Mouse (Mus musculus) gastrocnemius, adult 8-10 months (tissue): ENCODE data around the gene Slc16a5. TPM values are rescaled to one million over a fixed set of nuclear protein-coding genes. Genes with fewer than 3 reads are reported as not detected.

ENCODE experiments used
- DNase-seq, 2 experiments: peaks; one replicate each; pipeline ENCODE4 v3.0.0; 2022; ENCODE audit warnings: low spot score in 2 of 2
- total RNA-seq, 4 experiments: library from RNA; stranded (reverse); gene quantifications; 2 replicates each; pipeline ENCODE4 v1.2.4; 2022

Slc16a5 gene
- not detected for total RNA-seq

DNA sequence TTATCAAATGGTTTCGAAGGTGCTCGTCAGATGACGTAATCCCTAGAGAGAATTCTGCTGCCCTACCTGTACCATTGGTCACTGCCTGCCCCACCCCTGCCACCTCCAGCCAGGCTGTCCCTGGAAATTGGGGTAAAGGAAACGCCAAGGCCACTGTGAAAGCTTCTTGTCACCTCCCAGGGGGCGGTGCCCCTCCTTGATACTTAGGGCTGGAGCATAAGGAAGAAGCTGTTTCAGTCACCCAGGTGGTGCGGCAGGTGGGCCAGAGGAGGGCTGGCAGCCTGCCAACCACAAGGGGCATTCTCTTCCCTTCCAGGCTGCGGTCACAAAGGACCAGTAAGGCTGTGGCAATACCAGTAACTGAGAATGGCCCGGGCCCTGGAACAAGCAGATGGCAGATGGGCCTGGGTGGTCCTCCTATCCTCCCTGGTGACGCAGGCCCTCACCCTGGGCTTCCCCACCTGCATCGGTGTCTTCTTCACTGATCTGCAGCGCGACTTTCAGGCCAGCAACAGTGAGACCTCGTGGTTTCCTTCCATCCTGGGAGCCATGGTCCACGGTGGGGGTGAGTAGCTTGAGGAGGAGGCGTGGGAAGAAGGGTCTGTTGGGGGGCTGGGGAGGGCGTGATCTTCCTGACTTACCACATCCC, at the start of gene Slc16a5:
Slc16a5 (plus strand) TSS at position 232 of the 649 bp plus-strand sequence.
- no peak for DNase-seq

DNA sequence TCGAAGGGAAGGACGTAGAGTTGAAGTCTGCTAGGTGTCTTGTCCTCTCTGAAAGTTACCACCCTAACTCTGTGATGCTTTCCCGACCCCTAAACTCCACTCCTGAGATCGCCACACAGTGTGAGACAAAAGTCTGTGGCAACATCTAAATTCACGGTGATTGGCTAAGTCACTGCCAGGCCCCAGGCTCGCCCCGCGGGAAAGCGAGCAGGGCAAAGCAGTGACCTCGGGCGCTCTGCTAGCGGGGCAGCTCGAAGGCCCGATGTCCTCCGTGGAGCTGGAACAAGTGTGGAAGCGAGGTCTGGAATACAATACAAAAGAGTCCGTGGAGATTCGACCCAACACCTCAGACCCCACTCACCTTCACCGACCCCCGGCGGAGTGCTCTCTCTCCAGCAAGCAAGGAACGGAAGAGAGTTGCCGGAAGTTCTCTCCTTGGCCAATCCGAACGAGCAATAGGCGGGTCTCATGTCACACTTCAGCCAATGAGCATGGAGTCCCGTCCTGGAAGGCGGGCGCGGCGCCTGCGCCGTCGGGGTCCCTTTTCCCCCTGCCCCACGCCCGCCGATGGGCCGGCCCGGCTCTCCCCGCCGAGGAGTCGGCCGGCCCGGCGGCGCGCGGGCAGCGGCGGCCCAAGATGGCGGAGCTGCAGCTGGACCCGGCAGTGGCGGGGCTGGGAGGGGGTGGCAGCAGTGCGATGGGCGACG, 42.6 kb upstream of the Slc16a5 start, which contains the start of the genes Atp5h and Kctd2:
Atp5h (minus strand) TSS at position 432 of the 707 bp plus-strand sequence.
Kctd2 (plus strand) TSS at position 598 of the 707 bp plus-strand sequence.
- peak; percentile 90 to 94 for DNase-seq

DNA sequence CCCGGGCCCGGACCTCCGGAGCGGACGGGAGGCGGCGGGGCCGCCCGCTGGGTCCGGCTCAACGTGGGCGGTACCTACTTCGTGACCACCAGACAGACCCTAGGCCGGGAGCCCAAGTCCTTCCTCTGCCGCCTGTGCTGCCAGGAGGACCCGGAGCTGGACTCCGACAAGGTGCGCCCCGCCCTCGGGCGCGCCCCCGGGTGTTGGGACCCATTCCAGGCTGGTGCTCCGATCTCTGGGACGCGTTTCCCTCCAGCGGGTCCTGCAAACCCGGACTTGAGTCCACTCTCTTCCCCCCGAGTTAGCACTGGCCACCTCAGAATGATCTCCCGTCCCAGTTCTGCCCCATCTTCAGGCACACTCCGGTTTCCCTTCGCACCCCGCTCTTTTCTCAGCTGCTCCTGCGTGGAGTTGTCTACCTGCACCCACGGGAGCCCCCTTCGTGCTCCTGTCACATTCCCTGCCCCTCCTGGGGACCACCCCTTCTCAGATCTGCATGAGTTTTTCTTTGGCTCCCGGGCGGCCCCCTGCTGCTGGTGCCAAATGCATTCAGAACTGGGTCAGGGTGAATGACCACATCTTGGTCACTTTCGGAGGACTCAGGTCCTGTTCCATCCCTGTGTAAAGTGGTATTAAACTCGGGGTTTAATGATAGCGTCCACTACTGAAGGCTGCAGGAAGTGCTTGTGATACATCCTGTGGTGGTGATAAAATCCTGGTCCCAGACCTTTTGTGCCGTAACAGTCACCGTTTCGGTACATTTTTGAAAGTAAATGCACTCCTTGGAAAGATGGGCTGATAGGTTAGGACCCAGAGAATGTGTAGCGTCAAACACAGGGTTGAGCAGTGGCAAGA, 41.7 kb upstream of the Slc16a5 start:
- peak; percentile 33 to 51 for DNase-seq

DNA sequence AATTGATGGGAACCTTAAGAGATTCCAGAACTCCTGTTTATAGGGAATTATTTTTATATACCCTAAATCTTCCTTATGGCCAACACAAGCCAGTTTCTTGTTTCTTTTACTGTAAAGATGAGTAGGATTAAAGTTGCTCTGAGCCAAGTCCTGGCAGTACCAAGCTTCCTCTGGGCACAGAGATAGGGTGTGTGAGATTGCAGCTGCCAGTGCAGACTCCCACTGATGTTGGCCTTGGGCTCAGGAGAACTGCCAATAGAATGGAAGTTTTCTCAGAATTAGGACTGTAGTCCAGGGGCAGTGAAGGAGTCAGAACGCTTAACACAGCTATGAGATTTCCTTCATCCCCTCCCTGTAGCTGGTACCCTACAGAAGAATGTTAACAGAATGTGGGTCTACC, 40.9 kb upstream of the Slc16a5 start:
- DNase-seq: no peak

DNA sequence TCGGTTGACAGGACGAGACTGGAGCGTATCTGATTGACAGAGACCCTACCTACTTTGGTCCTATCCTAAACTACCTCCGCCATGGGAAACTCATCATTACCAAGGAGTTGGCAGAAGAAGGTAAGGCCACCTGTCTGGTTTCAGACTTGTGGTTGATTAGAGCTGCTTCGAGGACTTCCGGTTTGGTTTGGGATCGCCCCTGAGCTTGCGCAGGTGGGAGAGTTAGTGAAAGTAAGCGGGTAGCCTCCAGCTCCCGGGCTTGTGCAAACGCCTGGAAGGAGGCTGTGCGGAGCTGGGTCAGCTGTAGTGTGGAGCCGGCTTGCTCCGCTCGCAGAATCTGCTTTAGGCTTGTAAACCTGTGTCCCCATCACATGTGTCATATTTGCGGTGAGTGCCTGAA, 40.3 kb upstream of the Slc16a5 start:
- DNase-seq: no peak

DNA sequence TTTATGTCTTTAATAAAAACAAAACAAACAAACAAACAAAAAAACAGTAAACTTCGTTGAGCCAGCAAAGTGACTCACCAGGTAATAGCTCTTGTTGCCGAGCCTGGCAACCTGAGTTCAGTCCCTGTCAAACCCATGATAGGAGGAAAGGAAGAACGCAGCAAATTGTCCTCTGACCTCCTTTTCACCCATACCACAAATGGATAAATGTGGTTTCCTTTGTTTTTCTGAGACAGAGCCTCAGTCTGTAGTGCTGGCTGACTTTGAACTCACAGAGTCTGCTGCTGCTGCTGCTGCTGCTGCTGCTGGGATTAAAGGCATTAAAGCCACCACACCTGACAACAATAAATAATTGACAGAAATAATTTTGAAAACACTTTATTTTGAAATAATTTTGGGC, 39.2 kb upstream of the Slc16a5 start:
- no peak for DNase-seq

DNA sequence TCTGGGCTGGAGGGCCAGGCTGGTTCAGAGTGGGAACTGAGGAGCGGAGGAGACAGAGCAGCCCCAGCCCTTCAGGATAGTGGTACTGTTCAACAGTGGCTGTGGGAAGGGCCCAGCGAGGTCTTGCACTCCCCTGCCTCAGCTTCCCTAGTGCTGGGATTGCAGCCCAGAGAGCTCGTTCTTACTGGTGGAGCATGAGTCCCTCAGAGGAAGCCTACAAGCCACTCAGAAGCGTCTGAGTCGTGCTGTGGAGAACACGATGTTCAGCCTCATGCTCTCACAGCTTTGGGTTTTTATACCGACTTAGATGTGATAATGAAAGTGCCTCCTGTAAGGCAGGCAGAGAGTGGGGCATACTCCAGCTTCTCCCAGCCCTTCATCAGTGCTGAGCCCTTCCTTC, 37.6 kb upstream of the Slc16a5 start:
- no peak for DNase-seq

DNA sequence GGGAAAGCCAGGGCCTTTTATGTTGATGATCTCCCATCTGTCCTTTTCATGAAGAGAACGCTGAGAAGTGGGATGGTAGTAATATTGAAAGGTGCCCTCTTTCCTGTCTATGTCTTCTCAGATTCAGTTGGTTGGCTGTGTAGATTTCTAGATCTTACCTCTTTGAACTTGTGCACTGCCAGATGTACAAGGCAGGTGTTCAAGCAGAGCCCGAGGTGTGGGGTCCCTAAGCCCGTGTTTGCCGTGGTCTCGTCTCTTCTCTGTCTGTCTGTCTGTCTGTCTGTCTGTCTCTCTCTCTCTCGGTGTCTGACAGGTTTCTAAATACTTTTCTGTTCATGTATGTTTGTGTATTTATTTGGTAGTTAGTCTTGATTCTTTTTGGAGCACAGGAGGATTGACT, 36.6 kb upstream of the Slc16a5 start:
- no peak for DNase-seq

DNA sequence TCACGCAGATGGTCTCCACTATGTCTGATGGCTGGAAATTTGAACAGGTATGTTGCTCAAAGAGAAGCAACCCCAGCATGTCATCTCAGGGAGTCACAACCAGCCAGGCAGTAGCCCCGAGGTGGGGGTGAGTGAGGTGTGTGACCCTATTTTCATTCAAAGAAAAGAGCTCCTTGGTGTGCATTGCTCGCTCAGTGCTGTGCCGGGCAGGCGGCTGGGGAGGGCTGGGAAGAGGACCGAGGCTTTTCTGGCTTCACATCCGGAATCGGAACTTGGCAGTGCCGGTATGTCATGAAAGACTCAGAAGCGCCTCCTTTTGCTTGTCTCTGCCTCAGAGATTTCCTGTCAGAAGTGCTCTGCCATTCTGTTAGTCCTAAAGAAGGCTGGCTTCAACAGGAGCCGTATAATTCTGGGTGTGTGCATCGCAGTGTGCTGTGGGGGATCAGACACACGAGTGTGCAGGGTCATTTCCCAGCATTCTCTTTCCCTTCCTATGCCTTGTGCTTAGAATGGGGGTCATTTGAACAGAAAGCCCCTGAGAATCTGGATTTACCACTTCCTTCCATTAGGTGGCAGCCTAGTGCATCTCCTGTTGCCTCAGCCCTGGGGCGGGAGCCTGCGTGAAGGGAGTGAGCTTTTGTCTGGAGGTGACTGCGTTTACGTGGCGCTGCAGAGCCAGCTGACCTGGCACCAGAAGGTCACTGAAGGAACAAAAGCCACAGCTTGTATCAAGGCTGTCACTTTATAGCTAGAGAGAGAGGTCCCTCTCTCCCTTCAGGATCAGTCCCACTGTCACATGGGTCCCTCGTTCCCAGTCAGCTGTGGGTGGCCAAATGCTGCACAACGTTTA, 34.6 kb upstream of the Slc16a5 start:
- DNase-seq: peak; percentile 28 to 41

DNA sequence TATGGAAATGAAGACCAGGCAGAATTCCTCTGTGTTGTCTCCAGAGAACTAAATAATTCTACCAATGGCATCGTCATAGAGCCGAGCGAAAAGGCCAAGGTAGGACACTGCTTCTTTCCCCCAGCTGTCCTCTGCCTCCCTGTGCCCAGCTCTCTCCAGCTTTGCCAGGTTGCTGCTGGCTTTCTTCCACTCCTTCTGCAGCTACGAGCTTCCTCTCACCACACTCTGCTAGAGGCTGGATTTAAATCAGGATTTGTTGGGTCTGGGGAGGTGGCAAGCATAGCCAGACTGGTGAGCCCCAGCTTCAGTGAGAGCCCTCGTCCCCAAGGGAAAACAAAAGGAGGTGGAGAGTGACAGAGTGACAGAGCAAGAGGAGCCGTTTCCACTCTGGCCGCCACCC, 33.0 kb upstream of the Slc16a5 start:
- no peak for DNase-seq

DNA sequence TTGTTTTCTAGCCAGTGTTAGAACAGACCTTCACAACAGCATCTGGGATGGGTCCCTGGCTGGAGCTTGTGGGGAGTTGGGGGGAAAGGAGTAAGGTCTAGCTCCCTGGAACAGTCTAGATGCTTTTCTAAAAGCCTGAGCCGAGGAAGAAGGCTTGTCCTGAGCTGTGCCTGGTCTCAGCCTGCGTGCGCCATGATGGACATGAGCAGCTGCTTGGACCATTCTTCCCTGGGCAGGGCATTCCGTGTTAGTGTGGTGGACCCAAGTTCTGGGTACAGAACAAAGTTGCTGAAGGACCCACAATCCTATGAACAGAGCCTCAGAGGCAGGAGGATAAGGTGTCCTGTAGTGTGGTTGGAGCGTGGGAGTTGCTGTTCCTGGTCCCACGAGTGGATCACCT, 31.7 kb upstream of the Slc16a5 start:
- DNase-seq: no peak

DNA sequence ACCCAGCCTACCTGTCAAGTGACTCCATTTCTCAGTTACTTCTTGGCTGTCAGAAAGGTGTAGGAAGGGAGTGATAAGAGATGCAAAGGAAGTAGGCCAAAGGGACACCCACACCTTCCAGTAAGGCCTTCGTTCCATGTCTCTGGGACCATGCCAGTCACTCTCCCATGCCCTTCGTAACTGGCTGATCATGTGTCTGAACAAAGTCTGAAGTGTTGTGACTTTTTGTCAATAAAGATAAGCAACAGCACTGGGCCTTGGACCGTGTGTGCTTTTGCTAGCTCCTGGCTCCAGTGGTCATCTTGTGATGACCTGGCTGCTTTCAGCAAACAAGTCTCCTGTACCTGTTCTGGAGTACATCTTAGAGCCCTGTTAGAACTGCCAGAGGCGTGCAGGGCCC, 29.5 kb upstream of the Slc16a5 start:
- DNase-seq: no peak

DNA sequence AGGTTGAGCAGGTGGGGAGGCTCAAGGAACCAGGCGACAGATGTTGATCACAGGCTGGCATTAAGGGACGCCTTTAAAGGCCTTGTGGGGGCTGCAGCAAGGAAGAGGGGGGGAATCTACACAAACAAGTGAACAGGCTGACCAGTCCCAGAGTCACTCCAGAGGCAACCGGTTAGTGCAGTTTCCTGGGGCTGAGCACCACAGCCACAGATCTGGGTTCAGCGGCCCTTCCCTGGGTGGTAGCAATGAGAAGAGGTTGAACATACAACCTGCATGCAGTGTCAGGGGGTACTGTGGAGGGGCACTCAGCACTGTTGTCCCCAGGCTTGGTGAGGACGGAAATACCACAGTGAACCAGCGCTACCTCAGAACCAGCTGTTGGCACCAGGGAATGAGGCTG, 28.9 kb upstream of the Slc16a5 start:
- no peak for DNase-seq

DNA sequence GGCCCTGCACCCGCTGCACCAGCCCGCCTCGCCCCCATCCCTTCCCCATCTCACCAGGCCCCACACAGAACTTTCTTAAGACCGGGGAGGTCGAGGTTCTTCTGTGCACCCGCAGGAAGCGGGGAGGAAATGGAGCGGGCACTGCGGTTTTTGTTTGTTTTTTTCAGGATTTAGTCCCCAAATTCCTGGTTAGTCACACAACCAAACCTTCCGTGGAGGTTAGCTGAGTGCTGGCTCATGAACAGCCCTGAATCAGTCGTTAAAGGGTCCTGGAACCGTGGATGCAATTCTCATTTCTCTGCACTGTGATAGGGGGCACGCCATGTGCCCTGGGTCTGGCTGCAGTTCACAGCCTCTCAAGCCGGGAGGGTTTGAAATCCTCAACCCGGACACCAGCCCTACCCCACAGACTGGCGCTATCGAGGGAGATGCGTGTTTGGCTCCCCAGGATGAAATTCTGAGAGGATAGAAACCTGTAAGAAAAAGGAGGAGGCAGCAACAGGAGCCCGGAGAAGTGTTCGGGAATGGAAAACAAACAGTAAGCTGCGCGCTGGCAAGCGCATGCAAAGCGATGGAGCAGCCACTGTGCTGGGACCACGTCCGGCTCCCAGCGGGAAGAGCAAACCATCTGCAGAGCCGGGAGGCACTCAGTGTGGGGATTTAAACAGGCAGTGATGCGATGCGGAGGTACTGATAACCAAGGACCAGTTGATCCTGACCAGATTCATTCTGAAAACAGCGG, 26.5 kb upstream of the Slc16a5 start:
- no peak for DNase-seq

DNA sequence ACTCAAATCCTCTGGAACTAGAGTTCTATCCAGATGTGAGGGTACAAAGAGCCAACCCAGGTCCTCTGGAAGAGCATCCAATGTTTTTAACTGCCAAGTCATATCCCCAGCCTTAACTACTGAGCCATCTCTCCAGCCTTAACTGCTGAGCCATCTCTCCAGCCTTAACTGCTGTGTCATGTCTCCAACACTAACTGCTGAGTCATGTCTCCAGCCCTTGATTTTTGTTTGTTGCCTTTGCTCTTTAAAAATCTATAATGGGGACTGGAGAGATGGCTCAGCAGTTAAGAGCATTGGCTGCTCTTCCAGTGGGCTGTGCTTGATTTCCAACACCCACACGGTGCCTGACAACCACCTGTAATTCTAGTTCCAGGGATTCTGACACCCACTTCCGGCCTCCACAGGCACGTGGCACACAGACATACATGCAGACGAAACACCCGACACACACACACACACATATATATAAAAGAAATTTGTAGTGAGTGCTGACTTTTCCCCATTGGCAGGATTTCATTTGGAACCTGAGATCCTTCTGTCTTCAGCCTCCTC, 24.6 kb upstream of the Slc16a5 start:
- DNase-seq: no peak

DNA sequence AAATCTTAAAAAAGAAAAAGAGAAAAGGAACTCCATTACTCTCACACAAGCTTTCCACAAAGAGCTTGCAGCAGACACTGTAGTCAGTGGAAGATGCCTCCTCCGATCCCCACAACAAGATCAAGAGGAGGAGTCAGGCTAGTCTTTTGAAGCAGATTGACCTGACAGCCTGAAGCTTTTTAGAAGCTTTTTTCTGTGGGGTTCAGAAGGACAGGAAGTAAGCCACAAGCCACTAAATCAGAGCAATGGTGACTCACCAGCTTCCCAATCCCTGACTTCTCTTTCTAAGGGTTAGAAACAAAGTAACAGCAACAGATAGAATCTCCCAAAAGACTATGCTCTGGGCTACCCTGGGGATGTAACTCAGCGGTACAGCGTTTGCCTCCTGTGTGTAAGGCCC, 22.9 kb upstream of the Slc16a5 start:
- DNase-seq: no peak

DNA sequence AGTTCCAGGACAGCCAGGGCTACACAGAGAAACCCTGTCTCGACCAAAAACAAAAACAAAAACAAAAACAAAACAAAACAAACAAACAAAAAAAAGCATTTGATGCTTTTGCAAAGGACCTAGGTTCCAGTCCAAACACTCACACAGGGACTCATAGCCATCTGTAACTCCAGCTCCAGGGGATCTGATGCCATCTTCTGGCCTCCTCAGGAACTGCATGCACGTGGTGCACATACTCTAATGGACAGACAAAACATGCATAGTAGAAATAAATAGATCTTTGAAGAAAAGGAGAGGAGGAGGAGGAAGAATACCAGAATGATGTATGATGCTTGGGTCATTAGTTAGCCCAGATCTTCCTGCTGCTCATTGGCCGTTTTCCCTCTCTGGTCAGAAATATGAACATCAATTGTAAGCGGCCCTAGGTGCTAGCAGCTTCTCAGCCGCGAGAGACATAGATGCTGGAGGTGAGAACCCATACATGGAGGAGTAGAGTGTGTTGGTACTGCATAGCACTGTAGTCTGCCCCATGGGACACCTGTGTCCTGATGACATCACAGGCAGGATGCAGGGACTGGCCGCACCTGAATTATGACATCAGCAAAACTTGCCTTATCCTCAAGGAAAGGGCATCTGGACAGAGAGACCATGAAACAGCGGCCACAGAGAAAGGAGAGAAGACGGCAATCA, 22.2 kb upstream of the Slc16a5 start, which contains the start of gene Trim80:
Trim80 (plus strand) TSS at position 640 of the 690 bp plus-strand sequence.
- DNase-seq: no peak

DNA sequence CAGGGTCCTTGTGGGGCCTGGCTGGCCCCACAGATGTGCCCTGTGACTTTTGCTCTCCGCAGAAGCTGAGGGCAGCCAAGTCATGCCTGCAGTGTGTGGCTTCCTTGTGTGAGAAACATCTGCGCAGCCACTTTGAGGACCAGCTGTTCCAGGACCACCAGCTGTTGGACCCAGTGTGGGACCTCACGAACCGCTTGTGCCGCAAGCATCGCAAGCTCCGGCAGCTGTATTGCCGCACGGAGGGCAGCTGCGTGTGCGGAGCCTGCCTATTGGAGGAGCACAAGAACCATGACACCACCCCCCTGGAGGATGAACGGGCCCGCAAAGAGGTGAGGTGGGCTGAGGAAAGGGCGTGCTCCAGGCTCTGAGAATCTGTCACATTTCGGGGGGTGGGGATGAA, 20.9 kb upstream of the Slc16a5 start:
- no peak for DNase-seq

DNA sequence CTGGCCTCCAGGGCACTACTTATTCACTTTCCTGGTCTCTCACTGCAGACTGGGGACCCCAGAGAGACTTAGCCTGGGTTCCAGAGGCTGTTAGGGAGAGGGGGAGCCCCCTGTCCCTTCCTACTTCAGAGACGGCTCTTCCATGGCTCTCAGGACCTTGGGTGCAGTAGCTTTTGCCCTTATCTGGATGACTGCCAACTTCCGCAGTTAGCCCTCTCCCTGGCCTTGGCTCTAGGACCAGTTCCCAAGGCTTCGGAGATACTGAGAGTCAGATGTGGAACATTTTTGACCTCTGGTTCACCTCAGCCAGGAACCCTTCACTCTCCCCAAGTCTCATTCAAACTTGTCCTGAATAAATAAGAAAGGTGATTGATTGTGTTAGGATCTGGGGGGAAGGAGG, 15.4 kb upstream of the Slc16a5 start:
- DNase-seq: no peak
